Mouse (Mus musculus): ENCODE measurements around the gene Olfr640. TPM values are rescaled to one million over a fixed set of nuclear protein-coding genes. Genes with fewer than 3 reads are reported as not detected.

The Olfr640 gene
- not detected in 2 replicates for total RNA-seq (2014; rRNA removed)
- not detected in 2 replicates for polyA plus RNA-seq (2012; rRNA removed)

- WGBS = 77% methylated on average over 6 of the region's 6 CpGs
- no peak for DNase-seq (ENCODE audit: extremely low read depth, low read depth, low spot score)
- Histone ChIP-seq H3K4me3 (ENCODE audit: insufficient read depth, low read depth, low read length) (no peak within 1 kb of the TSS), H3K4me1 (ENCODE audit: control insufficient read depth, insufficient read depth, low read length) (no peaks in the 10 kb centered on the region), H3K36me3 (ENCODE audit: control insufficient read depth, insufficient read depth, low read length) (no peaks in the 10 kb centered on the region), H3K27ac (replicated peaks; ENCODE audit: insufficient read depth, low read depth, low read length) (no peak within 1 kb of the TSS), H3K9ac (ENCODE audit: low read depth, low read length) (no peak within 1 kb of the TSS), H3K79me2 (ENCODE audit: control insufficient read depth, insufficient read depth, low read length) (no peaks in the 10 kb centered on the region), H3K27me3 (ENCODE audit: control insufficient read depth, insufficient read depth, low read length) (no peaks in the 10 kb centered on the region)
- TF ChIP-seq POLR2A (IDR thresholded peaks at IDR 0.05; ENCODE audit: extremely low read depth, insufficient read depth, low read length) (no peak), CTCF (IDR thresholded peaks at IDR 0.05; ENCODE audit: low read depth, low read length) (no peak)
Observed at GRCm38 (mm10) chr7:104025473-104025872, at the start of gene Olfr640. TSS of gene Olfr640 (minus strand) at chr7:104025573.

GRCm38 (mm10) chr7:104071769-104072168, 46.4 kb upstream of the Olfr640 start, which contains the start of gene Olfr644:
TSS of gene Olfr644 (minus strand) at chr7:104071869.
- H3K4me1 ChIP-seq (ENCODE audit: control insufficient read depth, insufficient read depth, low read length) = no peaks in the 10 kb centered on the region
- WGBS = 61% methylated on average over 2 of the region's 2 CpGs
- no peaks in the 10 kb centered on the region for H3K36me3 ChIP-seq (ENCODE audit: control insufficient read depth, insufficient read depth, low read length)
- H3K9ac ChIP-seq (ENCODE audit: low read depth, low read length) = no peak within 1 kb of the TSS
- no peak within 1 kb of the TSS for H3K27ac ChIP-seq (replicated peaks; ENCODE audit: insufficient read depth, low read depth, low read length)
- no peak for DNase-seq (ENCODE audit: extremely low read depth, low read depth, low spot score)
- no peaks in the 10 kb centered on the region for H3K27me3 ChIP-seq (ENCODE audit: control insufficient read depth, insufficient read depth, low read length)
- no peak within 1 kb of the TSS for H3K4me3 ChIP-seq (ENCODE audit: insufficient read depth, low read depth, low read length)
- no peak for TF ChIP-seq CTCF (IDR thresholded peaks at IDR 0.05; ENCODE audit: low read depth, low read length)
- no peak for TF ChIP-seq POLR2A (IDR thresholded peaks at IDR 0.05; ENCODE audit: extremely low read depth, insufficient read depth, low read length)
- no peaks in the 10 kb centered on the region for H3K79me2 ChIP-seq (ENCODE audit: control insufficient read depth, insufficient read depth, low read length)

- no peak for TF ChIP-seq CTCF (IDR thresholded peaks at IDR 0.05; ENCODE audit: low read depth, low read length)
- TF ChIP-seq POLR2A (IDR thresholded peaks at IDR 0.05; ENCODE audit: extremely low read depth, insufficient read depth, low read length) = no peak
- Histone ChIP-seq H3K36me3 (ENCODE audit: control insufficient read depth, insufficient read depth, low read length) (no peaks in the 10 kb centered on the region), H3K4me1 (ENCODE audit: control insufficient read depth, insufficient read depth, low read length) (no peaks in the 10 kb centered on the region), H3K27ac (replicated peaks; ENCODE audit: insufficient read depth, low read depth, low read length) (no peak within 1 kb of the TSS), H3K9ac (ENCODE audit: low read depth, low read length) (no peak within 1 kb of the TSS), H3K27me3 (ENCODE audit: control insufficient read depth, insufficient read depth, low read length) (no peaks in the 10 kb centered on the region), H3K79me2 (ENCODE audit: control insufficient read depth, insufficient read depth, low read length) (no peaks in the 10 kb centered on the region), H3K4me3 (ENCODE audit: insufficient read depth, low read depth, low read length) (no peak within 1 kb of the TSS)
- WGBS = 40% methylated on average over 2 of the region's 2 CpGs
- no peak for DNase-seq (ENCODE audit: extremely low read depth, low read depth, low spot score)
Observed at GRCm38 (mm10) chr7:104061345-104061744, 36.0 kb upstream of the Olfr640 start, which contains the start of gene 4930516K23Rik. TSS of gene 4930516K23Rik (minus strand) at chr7:104061445.

DNA sequence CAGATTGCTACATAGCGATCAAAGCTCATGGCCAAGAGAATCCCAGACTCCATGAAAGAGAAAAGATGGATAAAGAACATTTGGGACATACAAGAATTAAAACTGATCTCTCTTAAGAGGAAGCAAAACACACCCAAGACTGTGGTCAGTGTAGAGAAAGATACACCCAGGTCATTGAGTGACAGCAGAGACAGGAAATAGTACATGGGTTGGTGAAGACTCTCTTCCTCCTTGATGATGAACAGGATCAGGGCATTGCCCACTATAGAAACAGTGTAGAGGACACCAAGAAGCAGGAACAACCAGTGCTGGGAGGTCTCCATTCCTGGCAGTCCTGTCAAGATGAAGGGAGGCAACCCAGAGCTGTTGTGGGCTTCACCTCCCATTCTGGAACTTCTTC, 33.8 kb upstream of the Olfr640 start:
- Histone ChIP-seq H3K4me3 (ENCODE audit: insufficient read depth, low read depth, low read length) (no peak overlapping the region), H3K27me3 (ENCODE audit: control insufficient read depth, insufficient read depth, low read length) (no peaks in the 10 kb centered on the region), H3K9ac (ENCODE audit: low read depth, low read length) (no peak overlapping the region), H3K27ac (replicated peaks; ENCODE audit: insufficient read depth, low read depth, low read length) (no peak overlapping the region), H3K36me3 (ENCODE audit: control insufficient read depth, insufficient read depth, low read length) (no peaks in the 10 kb centered on the region), H3K4me1 (ENCODE audit: control insufficient read depth, insufficient read depth, low read length) (no peaks in the 10 kb centered on the region), H3K79me2 (ENCODE audit: control insufficient read depth, insufficient read depth, low read length) (no peaks in the 10 kb centered on the region)
- WGBS = 88% methylated on average over 1 of the region's 1 CpGs
- TF ChIP-seq POLR2A (IDR thresholded peaks at IDR 0.05; ENCODE audit: extremely low read depth, insufficient read depth, low read length) (no peak), CTCF (IDR thresholded peaks at IDR 0.05; ENCODE audit: low read depth, low read length) (no peak)
- no peak for DNase-seq (ENCODE audit: extremely low read depth, low read depth, low spot score)

DNA sequence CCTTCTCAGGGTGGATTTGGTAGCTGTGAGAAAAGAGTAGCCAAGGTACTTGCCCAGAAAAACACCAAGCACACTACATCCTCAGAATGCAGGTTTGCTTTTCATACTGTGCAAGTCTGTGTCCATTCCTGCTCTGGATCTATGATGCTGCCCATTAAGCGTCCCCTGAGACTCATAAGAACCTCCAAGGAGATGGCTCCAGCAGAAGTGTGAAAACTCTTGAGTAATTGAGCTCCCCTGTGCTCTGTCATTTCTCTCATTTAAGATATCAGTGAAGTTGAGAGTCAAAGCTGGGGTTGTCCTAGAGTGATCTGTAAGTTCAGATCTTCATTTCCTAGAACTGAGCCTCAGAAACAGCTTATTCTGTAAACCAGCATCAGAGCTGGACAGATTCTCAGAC, 27.2 kb upstream of the Olfr640 start, which contains the start of gene Olfr642:
TSS of gene Olfr642 (minus strand) at position 101 of the 400 bp plus-strand sequence.
- Histone ChIP-seq H3K27me3 (ENCODE audit: control insufficient read depth, insufficient read depth, low read length) (no peaks in the 10 kb centered on the region), H3K4me3 (ENCODE audit: insufficient read depth, low read depth, low read length) (no peak within 1 kb of the TSS), H3K36me3 (ENCODE audit: control insufficient read depth, insufficient read depth, low read length) (no peaks in the 10 kb centered on the region), H3K4me1 (ENCODE audit: control insufficient read depth, insufficient read depth, low read length) (no peaks in the 10 kb centered on the region), H3K79me2 (ENCODE audit: control insufficient read depth, insufficient read depth, low read length) (no peaks in the 10 kb centered on the region), H3K9ac (ENCODE audit: low read depth, low read length) (no peak within 1 kb of the TSS), H3K27ac (replicated peaks; ENCODE audit: insufficient read depth, low read depth, low read length) (no peak within 1 kb of the TSS)
- DNase-seq (ENCODE audit: extremely low read depth, low read depth, low spot score) = no peak
- WGBS = 58% methylated on average over 1 of the region's 1 CpGs
- TF ChIP-seq CTCF (IDR thresholded peaks at IDR 0.05; ENCODE audit: low read depth, low read length) (no peak), POLR2A (IDR thresholded peaks at IDR 0.05; ENCODE audit: extremely low read depth, insufficient read depth, low read length) (no peak)

GRCm38 (mm10) chr7:104050745-104051144, 25.4 kb upstream of the Olfr640 start:
- Histone ChIP-seq H3K9ac (ENCODE audit: low read depth, low read length) (no peak overlapping the region), H3K27ac (replicated peaks; ENCODE audit: insufficient read depth, low read depth, low read length) (no peak overlapping the region), H3K4me1 (ENCODE audit: control insufficient read depth, insufficient read depth, low read length) (no peaks in the 10 kb centered on the region), H3K27me3 (ENCODE audit: control insufficient read depth, insufficient read depth, low read length) (no peaks in the 10 kb centered on the region), H3K4me3 (ENCODE audit: insufficient read depth, low read depth, low read length) (no peak overlapping the region), H3K79me2 (ENCODE audit: control insufficient read depth, insufficient read depth, low read length) (no peaks in the 10 kb centered on the region), H3K36me3 (ENCODE audit: control insufficient read depth, insufficient read depth, low read length) (no peaks in the 10 kb centered on the region)
- TF ChIP-seq CTCF (IDR thresholded peaks at IDR 0.05; ENCODE audit: low read depth, low read length) (no peak), POLR2A (IDR thresholded peaks at IDR 0.05; ENCODE audit: extremely low read depth, insufficient read depth, low read length) (no peak)
- no peak for DNase-seq (ENCODE audit: extremely low read depth, low read depth, low spot score)
- WGBS = 83% methylated on average over 4 of the region's 4 CpGs
